In the genomic region with DNA sequence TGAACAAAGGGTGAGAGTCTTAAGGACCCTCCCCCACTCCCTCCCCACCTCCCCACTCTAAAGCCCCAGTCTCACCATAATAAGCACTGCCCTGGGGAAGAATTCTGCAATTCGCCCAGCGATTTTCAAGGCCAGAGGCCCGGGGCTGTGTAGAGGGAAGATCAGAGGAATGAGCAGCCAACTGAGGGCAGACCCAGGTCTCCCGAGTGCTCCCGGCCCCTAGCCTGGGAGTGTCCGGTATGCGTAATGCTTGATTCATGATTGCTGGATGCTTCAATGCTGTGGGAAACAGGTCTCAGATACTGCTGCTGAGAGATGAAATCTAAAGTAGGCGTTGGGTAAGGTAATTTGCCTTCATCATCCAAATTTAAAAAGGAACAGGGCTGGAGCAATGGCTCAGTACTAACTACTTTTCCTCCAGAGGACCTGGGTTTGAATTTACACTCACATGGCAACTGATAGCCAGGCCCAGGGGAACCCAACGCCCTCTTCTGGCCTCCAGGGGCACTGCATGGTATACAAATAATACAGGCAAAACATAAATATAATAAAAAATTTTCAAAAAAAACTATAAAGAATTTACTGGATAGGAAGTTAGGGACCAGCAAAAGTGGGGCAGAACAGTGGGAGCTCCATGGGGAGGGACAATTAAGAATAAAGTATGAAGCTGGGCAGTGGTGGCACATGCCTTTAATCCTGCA, we compare ENCODE assay signal across 13 mouse cellular contexts. TPM values are rescaled to one million over a fixed set of nuclear protein-coding genes. Genes with fewer than 3 reads are reported as not detected.
DNase-seq lines count a peak whose midpoint lies in the region; ATAC-seq and TF ChIP-seq lines count a peak whose summit lies in the region.
"Had no signal": no experiment of that assay in that cellular context is flagged by ENCODE, and none has a peak within 500 bp of the region (broad histone marks: within the 10 kb centered on the region; RNA-seq: fewer than 3 reads in every experiment).

No protein-coding gene starts in this region.

- TF ChIP-seq CTCF in left cerebral cortex, adult 2 months (IDR thresholded peaks at IDR 0.05) = peak; percentile 57
- TF ChIP-seq CTCF in MEL (IDR thresholded peaks at IDR 0.05 in 2 of 3, conservative IDR thresholded peaks at IDR 0.05 in 1 of 3; ENCODE audit: control insufficient read depth in 1 of 3, insufficient read depth in 1 of 3, low read depth in 2 of 3, low read length in 3 of 3, poor library complexity in 1 of 3, severe bottlenecking in 1 of 3) = peak; percentile 56 to 74 (median 68)
- TF ChIP-seq CTCF in liver, embryonic 14.5 days (IDR thresholded peaks at IDR 0.05; ENCODE audit: low read depth) = peak; percentile 69

- TF ChIP-seq EP300 in MEL (IDR thresholded peaks at IDR 0.05; ENCODE audit: low read depth in 1 of 2, low read length in 2 of 2) = no peak
- TF ChIP-seq EP300 in liver, embryonic 14.5 days (IDR thresholded peaks at IDR 0.05; ENCODE audit: low read depth) = no peak

- TF ChIP-seq POLR2A in MEL (IDR thresholded peaks at IDR 0.05; ENCODE audit: control insufficient read depth in 1 of 2, insufficient read depth in 1 of 2, low read depth in 1 of 2, low read length in 2 of 2, poor library complexity in 1 of 2) = no peak

- intact Hi-C loops in left cerebral cortex, adult 2 months (cut with DNase I) = no loop called here
- intact Hi-C loops in left cerebral cortex, postnatal 25 days (cut with DNase I) = no loop called here

- WGBS in liver, embryonic 14.5 days (ENCODE audit: insufficient replicate concordance) = 73% methylated on average over 9 of the region's 9 CpGs

- H3K9me3 ChIP-seq in MEL (replicated peaks; ENCODE audit: insufficient read depth, low read length) = no peaks in the 10 kb centered on the region
- no peaks in the 10 kb centered on the region for H3K9me3 ChIP-seq in liver, embryonic 14.5 days (ENCODE audit: control insufficient read depth, low read length)

- peaks cover 4 to 32% of the 10 kb centered on the region in 2 experiments for H3K4me1 ChIP-seq in MEL (ENCODE audit: control insufficient read depth in 1 of 2, insufficient read depth in 2 of 2, low read length in 2 of 2)
- peaks cover 29 to 41% of the 10 kb centered on the region in 2 experiments for H3K4me1 ChIP-seq in liver, embryonic 14.5 days (replicated peaks; ENCODE audit: control insufficient read depth in 2 of 2, insufficient read depth in 2 of 2, low read length in 1 of 2)

- no peak for ATAC-seq in liver, embryonic 14.5 days (ENCODE audit: insufficient read depth)

- H3K27me3 ChIP-seq in MEL (ENCODE audit: control insufficient read depth in 1 of 2, insufficient read depth in 2 of 2, low read length in 2 of 2) = no peaks in the 10 kb centered on the region
- H3K27me3 ChIP-seq in liver, embryonic 14.5 days (ENCODE audit: control insufficient read depth, insufficient read depth, low read length) = no peaks in the 10 kb centered on the region

- DNase-seq in adrenal gland, adult (ENCODE audit: inconsistent age in 2 of 2, low spot score in 1 of 2) = peak; percentile 37 to 71
- DNase-seq in adrenal gland, adult 8-10 months = no peak
- no peak for DNase-seq in left cerebral cortex, adult 2 months (ENCODE audit: extremely low spot score in 1 of 2, low spot score in 2 of 2)
- no peak for DNase-seq in left cerebral cortex, postnatal 25 days (ENCODE audit: low spot score in 2 of 2)
- peak; percentile 51 for DNase-seq in MEL (ENCODE audit: low read depth, low spot score)
- DNase-seq in liver, embryonic 14.5 days (ENCODE audit: low read depth in 3 of 3, low spot score in 3 of 3) = no peak
- DNase-seq in left cerebral cortex, adult 9 months (ENCODE audit: low spot score in 2 of 2) = no peak
- no peak for DNase-seq in cerebellum, adult 11 months
- DNase-seq: lung, postnatal 10 days; midbrain, embryonic 14.5 days; thymus, postnatal 25 days had no signal

- no peak overlapping the region for H3K4me2 ChIP-seq in liver, embryonic 14.5 days (ENCODE audit: low read depth)

- no peak overlapping the region for H3K4me3 ChIP-seq in left cerebral cortex, adult 2 months
- no peak overlapping the region for H3K4me3 ChIP-seq in MEL (ENCODE audit: control insufficient read depth in 1 of 2, insufficient read depth in 1 of 2, low read depth in 2 of 2, low read length in 2 of 2)
- H3K4me3 ChIP-seq in liver, embryonic 14.5 days (ENCODE audit: insufficient read depth in 1 of 2, low read depth in 2 of 2, low read length in 2 of 2) = no peak overlapping the region
- H3K4me3 ChIP-seq: erythroblast, embryonic 14.5 days had no signal

- no peak overlapping the region for H3K27ac ChIP-seq in left cerebral cortex, adult 2 months
- no peak overlapping the region for H3K27ac ChIP-seq in MEL (ENCODE audit: control insufficient read depth, low read depth, low read length)
- H3K27ac ChIP-seq in liver, embryonic 14.5 days = no peak overlapping the region

- TF ChIP-seq RAD21 in MEL (IDR thresholded peaks at IDR 0.05; ENCODE audit: low read depth, low read length) = peak; percentile 11; the same call in 1 of the 2 replicates

- H3K9ac ChIP-seq in MEL (ENCODE audit: control insufficient read depth, low read depth, low read length, poor library complexity, severe bottlenecking) = no peak overlapping the region
- H3K9ac ChIP-seq in liver, embryonic 14.5 days (replicated peaks) = no peak overlapping the region

- peaks cover 0 to 31% of the 10 kb centered on the region in 2 experiments; a peak in 2 of 4 replicates for H3K36me3 ChIP-seq in MEL (ENCODE audit: control insufficient read depth in 1 of 2, insufficient read depth in 2 of 2, low read length in 2 of 2)
- H3K36me3 ChIP-seq in liver, embryonic 14.5 days (replicated peaks; ENCODE audit: control insufficient read depth, insufficient read depth, low read depth) = peaks cover 3% of the 10 kb centered on the region

- peaks cover 12% of the 10 kb centered on the region for H3K79me2 ChIP-seq in MEL (ENCODE audit: control insufficient read depth, insufficient read depth, low read length, poor library complexity)

TF ChIP-seq in MEL, 35 proteins besides CTCF, POLR2A, EP300 and RAD21 (continues in another document):
- TF ChIP-seq TCF12 (IDR thresholded peaks at IDR 0.05; ENCODE audit: low read depth, low read length) (no peak), RCOR1 (IDR thresholded peaks at IDR 0.05; ENCODE audit: low read depth, low read length) (no peak), TAL1 (IDR thresholded peaks at IDR 0.05; ENCODE audit: low read length) (no peak), ETS1 (IDR thresholded peaks at IDR 0.05; ENCODE audit: low read depth, low read length) (no peak), MYB (IDR thresholded peaks at IDR 0.05; ENCODE audit: low read depth, low read length) (no peak), MAX (IDR thresholded peaks at IDR 0.05; ENCODE audit: low read length) (no peak), SIN3A (IDR thresholded peaks at IDR 0.05; ENCODE audit: low read length) (0 out of 2 replicates have a peak, but pooled peaks have one; percentile 24), BHLHE40 (IDR thresholded peaks at IDR 0.05; ENCODE audit: borderline replicate concordance, low read depth, low read length) (no peak)

RNA-seq across cellular contexts. Expression of a gene that starts 3.0 kb away (rescaled TPM):
- 10 to 100 TPM; 47.3 to 50.6 (median 49.7) TPM for total RNA-seq in adrenal gland, adult 8-10 months (2022)
- total RNA-seq in left cerebral cortex, adult 2 months (2021) = 10 to 100 TPM; 49.8 to 50.3 TPM
- total RNA-seq in left cerebral cortex, postnatal 25 days (2021) = 10 to 100 TPM; 38.1 to 41.5 TPM
- total RNA-seq in MEL (2012; rRNA removed) = 55.4 and 59.4 TPM in 2 replicates
- polyA plus RNA-seq in MEL (2012; ENCODE audit: insufficient read depth in 1 of 2, insufficient read length in 2 of 2, low read depth in 1 of 2, low replicate concordance in 2 of 2, missing spikeins in 1 of 2) = 10 to 100 TPM in 1 of 2 experiments, not detected in 1; 38.7 TPM
- 19.2 and 20.3 TPM in 2 replicates for polyA plus RNA-seq in liver, embryonic 14.5 days (2012; rRNA removed)
- 32.8 and 33.0 TPM in 2 replicates for polyA plus RNA-seq in liver, embryonic 14.5 days (2014; fragmentation: Nextera tagmentation; extraction: Ambion mirVana)

RNA-seq across cellular contexts. Expression of a gene that starts 4.2 kb away (rescaled TPM):
- 100 to 1,000 TPM; 253 to 384 (median 292) TPM for total RNA-seq in adrenal gland, adult 8-10 months (2022)
- total RNA-seq in left cerebral cortex, adult 2 months (2021) = 10 to 100 TPM; 46.8 to 51.6 TPM
- total RNA-seq in left cerebral cortex, postnatal 25 days (2021) = 10 to 100 TPM; 39.4 to 45.3 TPM
- total RNA-seq in MEL (2012; rRNA removed) = 73.8 and 85.9 TPM in 2 replicates
- polyA plus RNA-seq in MEL (2012; ENCODE audit: insufficient read depth in 1 of 2, insufficient read length in 2 of 2, low read depth in 1 of 2, low replicate concordance in 2 of 2, missing spikeins in 1 of 2) = 100 to 1,000 TPM in 1 of 2 experiments, not detected in 1; 205 TPM
- 32.0 and 51.1 TPM in 2 replicates for polyA plus RNA-seq in liver, embryonic 14.5 days (2012; rRNA removed)
- polyA plus RNA-seq in liver, embryonic 14.5 days (2014; fragmentation: Nextera tagmentation; extraction: Ambion mirVana) = 99.9 and 103 TPM in 2 replicates

RNA-seq across cellular contexts. Expression of a gene that starts 6.7 kb away (rescaled TPM):
- total RNA-seq in adrenal gland, adult 8-10 months (2022) = under 1 TPM; 0.74 to 0.98 (median 0.85) TPM
- total RNA-seq in left cerebral cortex, adult 2 months (2021) = not detected
- total RNA-seq in left cerebral cortex, postnatal 25 days (2021) = not detected
- not detected in 2 replicates for total RNA-seq in MEL (2012; rRNA removed)
- under 1 TPM in 1 of 2 experiments, not detected in 1; 0.07 TPM for polyA plus RNA-seq in MEL (2012; ENCODE audit: insufficient read depth in 1 of 2, insufficient read length in 2 of 2, low read depth in 1 of 2, low replicate concordance in 2 of 2, missing spikeins in 1 of 2)
- 0.19 and 0.38 TPM in 2 replicates for polyA plus RNA-seq in liver, embryonic 14.5 days (2012; rRNA removed)
- polyA plus RNA-seq in liver, embryonic 14.5 days (2014; fragmentation: Nextera tagmentation; extraction: Ambion mirVana) = 0.37 and 0.58 TPM in 2 replicates
- total RNA-seq: left cerebral cortex, adult 18-20 months had no signal
- polyA plus RNA-seq: erythroblast, embryonic 14.5 days; midbrain, embryonic 14.5 days had no signal

RNA-seq across cellular contexts. Expression of a gene that starts 8.8 kb away (rescaled TPM):
- 100 to 1,000 TPM; 325 to 423 (median 363) TPM for total RNA-seq in adrenal gland, adult 8-10 months (2022)
- total RNA-seq in left cerebral cortex, adult 2 months (2021) = 10 to 100 TPM; 46.0 to 60.3 TPM
- 10 to 100 TPM; 35.2 to 47.9 TPM for total RNA-seq in left cerebral cortex, postnatal 25 days (2021)
- total RNA-seq in MEL (2012; rRNA removed) = 98.1 and 143 TPM in 2 replicates
- 100 to 1,000 TPM in 1 of 2 experiments, not detected in 1; 231 TPM for polyA plus RNA-seq in MEL (2012; ENCODE audit: insufficient read depth in 1 of 2, insufficient read length in 2 of 2, low read depth in 1 of 2, low replicate concordance in 2 of 2, missing spikeins in 1 of 2)
- polyA plus RNA-seq in liver, embryonic 14.5 days (2012; rRNA removed) = 36.2 and 56.0 TPM in 2 replicates
- 181 and 190 TPM in 2 replicates for polyA plus RNA-seq in liver, embryonic 14.5 days (2014; fragmentation: Nextera tagmentation; extraction: Ambion mirVana)

RNA-seq across cellular contexts. Expression of a gene that starts 9.4 kb away (rescaled TPM):
- 10 to 100 TPM; 33.3 to 52.1 (median 39.2) TPM for total RNA-seq in adrenal gland, adult 8-10 months (2022)
- 10 to 100 TPM; 40.9 to 43.4 TPM for total RNA-seq in left cerebral cortex, adult 2 months (2021)
- total RNA-seq in left cerebral cortex, postnatal 25 days (2021) = 10 to 100 TPM; 27.6 to 31.7 TPM
- total RNA-seq in MEL (2012; rRNA removed) = 10.7 and 12.9 TPM in 2 replicates
- 10 to 100 TPM in 1 of 2 experiments, not detected in 1; 24.5 TPM for polyA plus RNA-seq in MEL (2012; ENCODE audit: insufficient read depth in 1 of 2, insufficient read length in 2 of 2, low read depth in 1 of 2, low replicate concordance in 2 of 2, missing spikeins in 1 of 2)
- 6.2 and 6.5 TPM in 2 replicates for polyA plus RNA-seq in liver, embryonic 14.5 days (2012; rRNA removed)
- 6.6 and 7.6 TPM in 2 replicates for polyA plus RNA-seq in liver, embryonic 14.5 days (2014; fragmentation: Nextera tagmentation; extraction: Ambion mirVana)

Comparison
In these comparisons a context has a peak if more than half of its experiments do, and no peak if none do; other contexts are left out.
1. DNase-seq: peak in adrenal gland, adult (2 of 2) and MEL (single experiment); none in adrenal gland, adult 8-10 months (single experiment), left cerebral cortex, adult 2 months (0 of 2), left cerebral cortex, postnatal 25 days (0 of 2), liver, embryonic 14.5 days (0 of 3), left cerebral cortex, adult 9 months (0 of 2) and cerebellum, adult 11 months (single experiment).
2. Peak in every context shown above with its lines, with median percentiles within 50 percentile points of each other: CTCF ChIP-seq.